Mouse (Mus musculus): ENCODE data around the gene Hoxc11. TPM values are rescaled to one million over a fixed set of nuclear protein-coding genes. Genes with fewer than 3 reads are reported as not detected.

The Hoxc11 gene
- total RNA-seq, 4 experiments from 2014 or later = not detected

DNA sequence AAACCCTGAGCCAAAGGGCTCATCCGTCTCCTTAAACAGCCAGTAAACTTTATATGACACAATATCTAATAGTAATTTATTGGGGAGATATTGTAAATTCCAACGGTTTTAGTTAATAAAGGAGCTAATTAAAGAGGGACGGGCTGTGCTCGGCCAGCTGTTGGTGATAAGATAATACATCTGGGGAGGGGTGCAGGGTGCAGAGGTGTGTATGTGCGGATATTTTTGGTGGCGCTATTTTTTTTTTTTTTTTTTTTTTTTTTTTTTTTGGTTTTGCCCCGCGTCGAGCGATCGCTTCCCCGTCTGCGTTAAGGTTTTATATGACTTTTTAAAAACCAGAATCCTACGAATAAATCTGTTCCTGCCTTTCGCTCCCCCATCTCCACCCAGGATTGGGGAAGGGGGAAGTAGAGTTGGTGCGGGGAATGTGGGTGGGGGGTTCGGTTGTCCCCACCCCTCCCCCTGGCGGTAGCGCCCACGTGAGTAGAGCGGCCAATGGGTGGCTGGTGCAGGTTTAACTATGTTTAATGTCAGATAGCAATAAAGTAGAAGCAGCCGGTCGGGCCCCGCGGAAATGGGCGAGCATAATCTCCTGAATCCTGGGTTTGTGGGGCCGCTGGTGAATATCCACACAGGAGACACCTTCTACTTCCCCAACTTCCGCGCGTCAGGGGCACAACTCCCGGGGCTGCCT lies 17.8 kb upstream of the Hoxc11 start, which contains the start of gene Hoxc12:
TSS of gene Hoxc12 (plus strand) at position 479 of the 694 bp plus-strand sequence.
- DNase-seq (ENCODE audit: low spot score in 2 of 2) = no peak

DNA sequence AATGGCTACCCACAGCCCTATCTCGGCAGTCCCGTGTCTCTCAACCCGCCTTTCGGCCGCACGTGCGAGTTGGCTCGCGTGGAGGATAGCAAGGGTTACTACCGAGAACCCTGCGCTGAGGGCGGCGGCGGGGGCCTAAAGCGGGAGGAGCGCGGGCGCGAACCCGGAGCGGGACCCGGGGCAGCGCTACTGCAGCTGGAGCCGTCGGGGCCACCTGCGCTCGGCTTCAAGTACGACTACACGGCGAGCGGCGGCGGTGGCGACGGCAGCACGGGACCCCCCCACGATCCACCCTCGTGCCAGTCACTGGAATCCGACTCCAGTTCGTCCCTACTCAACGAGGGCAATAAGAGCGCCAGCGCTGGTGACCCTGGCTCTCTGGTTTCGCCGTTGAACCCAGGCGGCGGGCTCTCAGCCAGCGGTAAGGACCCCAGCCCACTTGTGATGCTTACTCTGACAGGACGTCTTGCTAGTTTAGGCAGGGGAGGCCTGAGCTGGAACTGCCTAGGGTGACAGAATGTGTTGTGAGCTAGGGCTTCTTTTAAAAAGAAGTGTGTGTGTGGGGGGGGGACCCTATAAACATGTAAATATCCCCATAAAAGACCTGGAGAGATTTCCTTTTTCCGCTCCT lies 17.1 kb upstream of the Hoxc11 start:
- DNase-seq (ENCODE audit: low spot score in 2 of 2) = no peak

DNA sequence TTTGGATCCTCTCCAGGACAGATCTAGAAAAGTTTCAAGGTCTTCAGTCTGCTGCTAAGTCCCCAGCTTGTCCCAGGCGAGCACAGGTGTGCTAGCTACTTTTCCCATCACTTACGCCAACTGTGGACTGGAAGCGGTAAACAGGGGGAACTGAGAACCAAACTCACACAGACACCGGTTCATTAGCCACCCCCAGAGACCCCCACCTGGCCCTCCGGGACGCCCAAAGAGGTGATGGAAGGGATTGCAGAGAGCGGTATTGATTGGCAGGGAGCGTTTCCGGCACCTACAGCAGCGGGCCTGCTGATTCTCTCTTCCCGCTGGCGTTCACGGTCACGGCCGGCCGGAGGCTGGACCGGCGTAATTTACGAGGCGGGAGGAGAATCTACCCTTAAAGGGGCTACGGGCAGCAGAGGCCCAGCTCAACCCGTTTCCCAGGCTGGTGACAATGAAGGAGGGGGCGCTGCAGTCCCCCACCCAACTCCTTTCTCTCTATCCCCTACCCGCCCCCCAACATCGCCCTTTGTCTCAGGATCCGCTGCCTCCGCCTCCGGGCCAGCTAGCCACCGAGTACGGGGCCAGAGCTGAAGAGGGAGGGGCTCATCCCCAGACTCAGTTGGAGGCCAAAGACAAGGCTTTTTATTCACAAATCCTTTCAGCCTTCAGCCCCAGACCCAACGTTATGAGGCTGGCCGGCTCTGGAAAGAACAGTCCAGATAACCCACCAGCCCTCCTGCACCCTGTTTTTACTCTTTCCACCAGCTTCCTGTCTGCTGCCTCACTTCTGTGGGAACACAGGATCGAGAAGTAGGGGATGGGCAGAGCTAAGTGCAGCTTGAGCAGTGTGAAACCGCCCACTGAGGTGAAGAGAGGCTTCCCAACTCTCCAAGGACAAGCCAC lies 14.7 kb upstream of the Hoxc11 start:
- no peak for DNase-seq (ENCODE audit: low spot score in 2 of 2)

DNA sequence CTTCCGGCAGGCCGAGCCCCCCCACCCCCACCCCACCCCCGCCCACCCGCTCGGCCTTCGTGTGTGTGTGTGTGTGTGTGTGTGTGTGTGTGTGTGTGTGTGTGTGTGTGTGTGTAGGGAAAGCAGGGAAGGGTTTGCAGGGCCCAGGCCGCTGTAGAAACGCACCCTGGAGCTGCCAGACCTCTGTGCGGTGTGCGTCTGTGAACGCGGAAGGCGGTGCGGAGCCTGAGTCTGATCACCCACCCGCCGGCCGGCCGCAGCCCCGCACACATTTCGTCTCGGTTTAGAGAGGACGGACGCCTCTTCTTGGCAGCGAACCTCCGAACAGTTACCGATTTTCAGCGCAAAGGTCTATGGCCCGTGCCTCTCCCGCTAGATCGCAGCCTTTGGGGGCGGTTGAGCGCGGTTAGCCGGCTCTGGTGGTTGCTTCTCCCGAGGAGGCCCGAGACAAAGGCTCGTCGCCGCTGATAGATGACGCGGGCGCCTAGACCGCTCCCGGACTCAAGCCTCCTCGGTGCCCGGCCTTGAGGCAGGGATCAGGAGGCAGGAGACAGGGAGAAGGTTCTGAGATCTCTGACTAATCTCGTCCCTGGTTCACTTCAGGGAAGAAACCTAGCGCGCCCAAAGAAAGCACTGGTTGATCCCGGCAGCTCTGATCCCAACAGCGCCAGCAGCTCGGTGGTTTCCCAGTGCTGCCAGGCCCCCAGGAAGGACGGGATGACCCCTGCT lies 11.3 kb upstream of the Hoxc11 start:
- DNase-seq (ENCODE audit: low spot score in 2 of 2) = no peak

DNA sequence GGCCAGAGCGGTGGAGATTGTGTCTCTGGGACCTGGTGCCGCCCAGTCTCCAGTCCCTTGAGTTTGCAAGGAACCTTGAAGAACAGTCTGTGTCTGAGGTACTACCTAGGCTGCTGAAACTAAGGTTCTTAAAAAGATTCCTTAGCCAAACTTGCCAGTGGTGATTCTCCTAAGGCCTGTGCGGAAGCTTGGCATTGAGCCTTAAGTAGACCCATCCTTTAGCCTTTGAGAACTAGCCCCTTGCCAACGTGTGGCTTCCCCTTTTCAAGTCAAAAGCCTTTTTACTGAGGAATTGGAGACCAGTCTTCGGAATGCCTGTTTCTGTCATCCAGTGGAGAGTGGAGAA lies 10.8 kb upstream of the Hoxc11 start:
- DNase-seq (ENCODE audit: low spot score in 2 of 2) = no peak

DNA sequence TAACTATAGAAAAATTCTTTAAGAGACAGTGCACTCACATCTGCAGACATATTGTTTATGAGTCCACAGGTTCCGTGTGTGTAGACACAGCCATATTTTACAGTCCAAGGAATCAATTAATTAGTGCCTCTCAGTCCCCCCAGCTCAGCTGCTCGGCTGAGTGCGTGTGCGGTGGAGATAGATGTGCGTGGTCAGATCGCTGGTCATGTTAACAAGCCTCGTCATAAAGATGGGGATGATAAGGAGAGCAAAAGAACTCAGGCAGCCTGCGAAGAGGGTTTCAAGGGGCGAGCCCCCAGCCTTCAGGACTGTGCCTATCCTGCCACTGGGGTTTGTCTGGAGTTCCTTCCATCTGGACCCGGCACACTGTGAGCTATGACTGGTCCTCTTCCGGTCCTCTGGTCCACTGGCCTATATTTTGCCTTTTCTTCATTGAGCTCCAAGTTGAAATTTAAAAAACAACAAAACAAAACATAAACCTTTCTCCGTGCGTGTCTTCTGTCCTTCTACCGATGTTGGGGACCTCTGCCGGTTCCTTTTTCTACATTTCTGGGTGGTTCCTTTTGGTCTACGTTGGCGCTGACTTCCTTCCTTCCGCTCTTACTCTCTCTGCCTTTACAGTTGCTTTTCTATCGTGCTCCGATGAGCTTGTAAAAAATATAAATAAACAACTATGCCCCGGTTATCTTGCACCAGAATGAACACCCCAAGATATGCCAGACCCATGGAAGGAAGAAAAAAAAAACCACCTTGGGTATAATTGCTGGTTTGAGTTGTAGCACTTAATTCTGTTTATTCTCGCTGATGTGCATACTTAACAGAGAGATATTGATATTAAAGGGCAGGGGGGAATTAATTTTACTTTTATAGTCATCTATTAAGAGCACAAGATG lies 8.8 kb upstream of the Hoxc11 start:
- DNase-seq (ENCODE audit: low spot score in 2 of 2) = no peak

DNA sequence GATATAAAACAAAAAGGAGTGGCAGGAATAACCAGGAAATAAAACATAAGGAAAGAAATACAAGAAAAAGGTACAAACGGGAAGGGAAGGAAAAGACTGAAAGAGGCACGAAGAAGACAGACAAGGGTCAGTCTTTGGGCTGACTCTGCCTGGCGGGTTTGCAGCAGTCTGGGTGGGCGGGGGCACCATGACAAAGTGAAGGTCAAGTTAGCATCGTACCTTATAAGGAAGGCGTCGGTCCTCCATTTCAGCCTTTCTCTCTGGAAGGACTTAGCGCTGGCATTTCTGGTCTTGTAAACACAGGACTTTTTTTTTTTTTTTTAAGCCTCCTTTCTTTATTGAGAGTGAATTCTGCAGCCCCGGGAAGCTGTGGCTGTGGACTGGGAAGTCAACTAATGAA lies 7.0 kb upstream of the Hoxc11 start:
- no peak for DNase-seq (ENCODE audit: low spot score in 2 of 2)

DNA sequence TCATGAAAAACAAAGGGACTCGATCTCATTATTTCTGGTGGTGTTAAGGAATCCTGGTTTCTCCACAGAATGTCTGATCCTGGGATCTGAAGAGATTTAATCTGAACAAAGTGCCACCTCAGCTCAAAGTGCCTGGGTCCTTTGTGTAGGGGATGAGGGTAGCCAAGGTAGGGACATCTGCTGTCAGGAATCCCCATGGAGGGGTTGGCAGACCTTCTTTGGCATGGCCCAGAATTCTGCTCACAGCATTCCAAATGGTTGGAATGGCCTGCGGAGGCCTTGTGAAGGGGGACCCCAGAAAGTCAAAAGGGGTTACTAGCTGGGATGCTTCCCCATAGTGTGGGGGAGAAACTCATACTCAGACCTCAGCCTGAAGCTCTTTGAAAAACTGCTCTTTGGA lies 5.4 kb upstream of the Hoxc11 start:
- DNase-seq (ENCODE audit: low spot score in 2 of 2) = no peak

DNA sequence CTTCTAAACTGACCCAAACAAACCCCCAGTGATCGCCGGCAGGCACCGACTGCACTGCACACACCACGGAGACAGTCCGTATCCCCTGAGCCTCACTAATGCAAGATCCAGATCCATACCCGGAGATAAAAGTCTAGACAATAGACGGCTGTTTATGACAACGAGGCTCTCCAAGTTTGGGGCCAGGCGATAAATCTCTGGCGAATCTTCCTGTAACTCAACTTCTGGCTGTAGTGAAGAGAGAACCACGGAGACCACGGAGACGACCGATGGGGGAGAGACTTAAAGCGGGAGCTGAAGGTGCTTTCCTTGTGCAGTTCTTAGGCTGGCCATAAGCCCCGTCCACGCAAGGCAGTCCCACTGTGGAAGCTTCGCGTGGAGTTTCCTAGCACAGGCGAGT lies 4.5 kb upstream of the Hoxc11 start:
- no peak for DNase-seq (ENCODE audit: low spot score in 2 of 2)

DNA sequence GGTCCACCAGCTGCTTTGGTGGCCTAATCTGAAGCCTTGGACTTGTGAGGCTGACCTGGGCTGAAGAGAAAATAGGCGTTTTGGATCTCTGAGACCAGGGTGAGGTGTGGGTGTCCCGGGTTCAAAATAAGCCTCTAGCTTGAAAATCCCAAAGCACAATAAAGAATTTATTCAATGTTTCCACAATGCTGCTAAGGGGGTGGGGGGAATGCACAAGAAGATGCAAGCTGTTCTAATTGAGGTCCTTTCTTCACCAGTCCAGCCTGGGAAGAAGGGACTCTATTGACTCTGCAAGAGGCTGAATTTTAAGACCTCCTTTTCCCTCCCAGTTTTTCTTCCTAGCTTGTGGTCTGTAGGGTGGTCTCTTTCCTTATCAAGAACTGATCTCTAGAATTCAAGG lies 3.4 kb upstream of the Hoxc11 start:
- DNase-seq (ENCODE audit: low spot score in 2 of 2) = no peak

DNA sequence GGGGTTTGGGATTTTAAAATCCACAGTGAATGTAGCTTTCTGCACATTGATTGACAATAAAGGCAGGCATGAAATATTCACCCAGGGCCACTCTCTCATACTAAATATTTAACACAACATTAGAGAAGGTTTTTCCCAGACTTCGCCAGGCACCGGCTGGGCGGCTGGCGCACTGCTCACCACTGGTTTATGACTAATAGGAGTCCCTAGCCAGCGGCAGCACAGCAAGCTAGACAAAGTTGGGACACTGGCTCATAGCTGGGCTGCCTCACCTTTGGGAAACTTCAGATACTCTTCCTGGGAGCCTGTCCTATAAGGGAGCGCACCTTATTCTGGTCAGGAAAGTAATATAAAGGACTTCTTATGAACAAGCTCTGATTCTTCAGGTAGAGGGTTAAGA lies 666 bp upstream of the Hoxc11 start:
- no peak for DNase-seq (ENCODE audit: low spot score in 2 of 2)

DNA sequence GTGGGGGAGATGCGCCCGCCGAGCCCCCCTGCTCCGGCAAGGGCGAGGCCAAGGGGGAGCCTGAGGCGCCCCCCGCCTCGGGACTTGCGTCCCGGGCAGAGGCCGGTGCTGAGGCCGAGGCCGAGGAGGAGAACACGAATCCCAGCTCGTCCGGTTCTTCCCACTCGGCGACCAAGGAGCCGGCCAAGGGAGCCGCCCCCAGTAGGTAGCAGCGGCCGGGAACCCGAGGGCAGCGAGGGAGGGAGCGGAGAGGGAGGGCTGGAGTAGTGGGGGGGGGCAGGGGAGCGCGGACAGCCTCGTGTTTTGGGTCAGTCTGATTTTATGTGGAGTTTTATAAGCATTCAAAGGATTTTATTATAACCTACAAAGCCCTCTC lies 768 bp downstream of the Hoxc11 start:
- no peak for DNase-seq (ENCODE audit: low spot score in 2 of 2)

DNA sequence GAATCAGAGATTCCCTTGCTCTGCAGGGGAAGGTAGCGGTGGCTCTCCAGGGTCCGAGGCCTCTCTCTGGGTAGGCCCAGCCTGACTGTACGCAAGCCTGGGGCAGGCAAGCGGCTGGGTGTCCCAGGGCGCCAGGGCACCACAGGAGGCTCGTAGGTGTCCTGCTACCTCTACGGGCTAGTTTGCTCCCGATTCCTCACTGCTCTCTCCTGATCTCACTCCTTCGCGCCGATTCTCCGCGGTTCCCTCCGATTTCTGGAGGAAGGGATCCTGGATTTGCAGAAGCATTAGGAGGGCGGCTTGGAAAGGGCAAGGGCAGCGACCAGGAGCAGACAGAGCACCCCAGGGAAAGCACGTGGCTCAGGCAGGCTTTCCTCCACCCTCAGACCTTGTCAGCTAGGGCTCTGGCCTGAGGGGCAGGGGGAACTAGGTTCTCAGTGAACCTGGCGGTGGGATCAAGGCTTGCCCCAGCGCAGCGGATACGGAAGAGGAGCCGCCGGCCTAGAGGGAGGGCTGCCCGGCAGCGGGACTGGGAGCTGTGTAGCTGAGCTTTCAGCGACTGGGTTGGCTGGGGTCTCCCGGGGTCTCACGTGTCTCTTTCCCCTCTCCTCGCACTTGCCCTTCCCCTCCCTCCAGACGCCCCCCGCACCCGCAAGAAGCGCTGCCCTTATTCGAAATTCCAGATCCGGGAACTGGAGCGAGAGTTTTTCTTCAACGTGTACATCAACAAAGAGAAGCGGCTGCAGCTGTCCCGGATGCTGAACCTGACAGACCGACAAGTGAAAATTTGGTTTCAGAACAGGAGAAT lies 1.8 kb downstream of the Hoxc11 start:
- DNase-seq (ENCODE audit: low spot score in 2 of 2) = no peak

DNA sequence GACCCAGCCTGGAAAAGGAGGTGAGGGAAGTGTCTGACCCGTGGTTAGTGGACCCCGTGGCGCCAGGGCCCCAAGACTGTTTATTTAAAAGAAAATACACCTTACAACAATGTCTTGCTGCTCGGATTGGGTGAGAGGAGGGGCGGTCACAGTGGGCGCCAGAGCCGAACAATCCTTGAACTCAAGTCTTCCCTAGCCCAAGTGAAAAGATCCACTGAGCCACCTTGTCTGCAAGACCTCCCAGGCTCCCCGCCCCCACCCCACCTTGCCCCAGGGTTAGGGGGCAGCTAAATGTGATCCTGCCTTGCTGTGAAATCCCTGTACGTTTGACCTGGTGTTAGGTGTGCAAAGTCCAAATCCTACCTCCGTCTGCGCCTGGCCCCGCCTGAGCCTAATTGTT lies 2.7 kb downstream of the Hoxc11 start:
- DNase-seq (ENCODE audit: low spot score in 2 of 2) = no peak

DNA sequence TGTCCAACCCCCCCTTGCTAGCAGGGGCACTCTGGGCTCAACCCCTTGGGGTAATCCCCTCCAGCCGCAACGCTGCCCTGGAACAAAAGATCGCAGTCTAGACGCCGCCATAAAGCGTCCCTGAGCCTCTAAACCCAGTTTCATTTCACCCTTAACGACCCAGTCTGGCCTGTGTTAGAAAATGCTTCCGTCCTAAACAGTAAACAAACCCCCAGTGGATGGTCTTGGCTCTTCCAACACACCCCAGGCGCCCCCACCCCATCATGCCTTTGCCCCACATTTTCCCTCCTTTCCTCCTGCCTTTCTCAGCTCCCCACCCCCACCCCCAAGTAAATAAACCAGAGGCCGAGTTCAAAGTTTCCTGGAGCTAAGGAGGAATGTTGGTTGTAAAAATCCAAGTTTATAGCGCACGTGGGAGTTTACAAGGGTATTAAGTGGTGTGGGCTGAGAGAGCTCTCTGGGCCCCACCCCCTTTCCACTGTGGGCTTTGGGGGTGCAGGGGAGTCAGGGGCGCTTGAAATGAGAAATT lies 5.5 kb downstream of the Hoxc11 start:
- no peak for DNase-seq (ENCODE audit: low spot score in 2 of 2)

DNA sequence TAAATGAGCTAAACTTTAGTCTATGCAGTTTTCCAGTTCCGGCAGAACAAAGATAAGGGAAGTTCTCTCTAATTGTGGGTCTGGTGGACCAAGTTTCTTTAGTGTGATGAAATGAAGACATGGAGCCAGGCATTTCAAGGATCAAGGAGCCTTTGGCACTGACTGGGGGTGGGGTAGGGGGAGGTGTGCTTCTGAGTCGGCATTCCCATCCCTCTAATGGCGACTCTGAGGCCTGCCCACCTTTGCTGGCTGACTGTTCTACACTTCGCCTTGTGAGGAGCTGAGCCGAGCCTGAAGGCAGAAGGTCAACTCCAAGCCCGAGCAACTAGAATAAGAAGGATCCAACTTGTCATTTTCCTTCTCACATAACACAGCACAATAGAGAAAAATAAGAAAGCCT lies 7.5 kb downstream of the Hoxc11 start:
- DNase-seq (ENCODE audit: low spot score in 2 of 2) = no peak

DNA sequence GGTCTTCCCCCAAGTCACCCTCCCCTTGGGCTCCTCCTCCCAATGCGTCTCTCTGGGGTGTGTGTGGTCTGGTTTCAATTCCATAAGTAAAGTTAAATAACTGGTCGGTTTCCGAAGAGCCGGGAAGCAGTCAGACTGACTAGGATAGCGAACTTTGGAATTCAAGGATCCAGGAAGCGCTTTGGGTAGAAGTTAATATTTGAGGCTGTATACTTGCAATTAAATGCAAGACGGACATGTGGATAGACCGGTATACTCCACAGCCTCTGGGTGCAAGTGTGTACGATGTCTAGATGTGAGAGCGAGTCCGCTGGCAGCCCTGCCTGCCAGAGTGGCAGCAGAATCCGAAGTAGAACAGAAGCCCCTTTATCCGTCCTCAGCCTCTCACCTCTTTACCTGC lies 8.3 kb downstream of the Hoxc11 start:
- no peak for DNase-seq (ENCODE audit: low spot score in 2 of 2)

DNA sequence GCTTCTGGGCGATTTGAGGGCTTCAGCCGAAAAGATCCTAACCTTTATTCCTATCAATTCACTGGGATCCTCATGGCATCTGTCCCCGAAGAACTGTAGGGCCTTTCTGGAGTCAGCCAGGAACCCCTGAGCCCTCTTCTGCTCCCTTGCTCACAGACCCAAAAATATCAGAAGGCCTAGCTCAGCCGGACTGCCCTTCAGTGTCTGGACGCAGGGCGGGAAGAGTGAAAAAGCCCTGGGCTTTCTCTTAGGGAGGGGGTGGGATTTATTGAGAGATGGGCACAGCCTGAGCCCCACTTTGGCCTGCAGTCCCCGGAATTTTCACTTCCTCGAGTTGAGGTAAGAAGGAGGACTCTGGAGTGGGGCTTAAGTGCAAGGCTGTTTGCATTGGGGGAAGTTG lies 9.0 kb downstream of the Hoxc11 start:
- no peak for DNase-seq (ENCODE audit: low spot score in 2 of 2)
